Mouse (Mus musculus) forebrain, postnatal 0 days (tissue): ENCODE results near the gene Bspry. TPM values are rescaled to one million over a fixed set of nuclear protein-coding genes. Genes with fewer than 3 reads are reported as not detected.

Experiments used
- ATAC-seq: fragments of 200-750 bp; cut with Nextera tagmentation; 2 replicates; pipeline ENCODE4 v1.8.0; 2017; ENCODE audit warnings: mild to moderate bottlenecking, moderate library complexity
- DNase-seq: peaks from one replicate; pipeline ENCODE4 v3.0.0-alpha.2; 2015
- H3K27ac ChIP-seq: fragments of 300-500 bp; sonication (generic); 2 replicates; pipeline ENCODE4 v1.5.1; 2014; ENCODE audit warnings: low read depth, mild to moderate bottlenecking, antibody characterized with exemption, low read length, moderate library complexity, mixed read lengths
- H3K27me3 ChIP-seq: fragments of 300-500 bp; sonication (generic); 2 replicates; pipeline ENCODE4 v1.6.1; 2014; ENCODE audit warnings: mild to moderate bottlenecking, low read length, mixed read lengths; ENCODE audit not compliant: insufficient read depth
- H3K36me3 ChIP-seq: fragments of 300-500 bp; sonication (generic); 2 replicates; pipeline ENCODE4 v1.6.1; 2014; ENCODE audit warnings: mild to moderate bottlenecking, moderate library complexity; ENCODE audit not compliant: insufficient read depth
- H3K4me1 ChIP-seq: fragments of 300-500 bp; sonication (generic); 2 replicates; pipeline ENCODE4 v1.6.1; 2014; ENCODE audit warnings: antibody characterized with exemption; ENCODE audit not compliant: insufficient read depth
- H3K4me2 ChIP-seq: fragments of 300-500 bp; sonication (generic); 2 replicates; pipeline ENCODE4 v1.6.1; 2014; ENCODE audit warnings: low read depth, mild to moderate bottlenecking, moderate library complexity
- H3K4me3 ChIP-seq: fragments of 300-500 bp; sonication (generic); 2 replicates; pipeline ENCODE4 v1.5.1; 2014; ENCODE audit warnings: low read depth, low read length, mixed read lengths
- H3K9ac ChIP-seq: fragments of 300-500 bp; sonication (generic); 2 replicates; pipeline ENCODE4 v1.6.1; 2014; ENCODE audit warnings: mild to moderate bottlenecking
- H3K9me3 ChIP-seq: fragments of 300-500 bp; sonication (generic); 2 replicates; pipeline ENCODE4 v1.6.1; 2016; ENCODE audit warnings: low read length
- CTCF ChIP-seq: sonication (generic); IDR thresholded peaks from 2 replicates; pipeline ENCODE4 v1.5.1; 2016; ENCODE audit warnings: antibody characterized with exemption, control low read depth, low read depth
- WGBS: fragments of 180-500 bp; shearing (Covaris S2); extraction: QIAGEN DNeasy Blood & Tissue Kit; methylation state at CpG from one replicate; pipeline ENCODE4 v1.1.7; 2014; 5-methylcytosine and 5-hydroxymethylcytosine counted together
- polyA plus RNA-seq: library from polyadenylated mRNA; unstranded; fragments of >200 nt; fragmentation: Nextera tagmentation; extraction: Ambion mirVana; gene quantifications from 2 replicates; pipeline ENCODE4 v1.2.1, GENCODE M21; 2015
- total RNA-seq: library from RNA; depleted of rRNA; stranded (reverse); fragments of >200 nt; gene quantifications from 2 replicates; pipeline ENCODE4 v1.2.3, GENCODE M21; 2014

Gene Bspry
- total and polyA plus RNA-seq, 2 experiments from 2014 or later: 0.51 to 0.86 TPM

DNA sequence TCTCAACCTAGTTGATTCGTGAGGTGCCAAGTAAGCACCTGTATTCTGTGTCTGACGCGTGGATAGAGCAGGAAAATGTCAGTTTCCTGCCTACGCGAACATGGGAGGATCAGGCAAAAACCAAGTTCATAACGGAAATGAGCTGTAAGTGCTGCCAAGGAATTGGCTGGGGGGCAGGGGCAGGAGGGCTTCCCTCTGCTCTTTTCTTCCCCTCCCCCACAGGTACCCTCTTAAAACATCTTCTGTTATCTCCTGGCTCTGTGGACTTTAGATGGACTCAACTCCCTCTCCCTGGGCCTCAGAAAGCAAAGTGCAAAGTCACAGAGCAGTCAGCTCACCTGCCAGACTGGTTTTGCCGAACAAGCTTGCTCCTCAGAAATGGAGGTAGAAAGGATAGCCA, 23.1 kb downstream of the Bspry start:
- Histone ChIP-seq H3K27me3 (no peaks in the 10 kb centered on the region), H3K4me2 (no peak overlapping the region), H3K36me3 (peaks cover 20% of the 10 kb centered on the region), H3K9me3 (no peaks in the 10 kb centered on the region), H3K4me3 (no peak overlapping the region), H3K9ac (no peak overlapping the region), H3K27ac (no peak overlapping the region), H3K4me1 (peaks cover 5% of the 10 kb centered on the region; the same call in 1 of the 2 replicates)
- 79% methylated on average over 7 of the region's 7 CpGs for WGBS
- no peak for ATAC-seq
- TF ChIP-seq CTCF: no peak
- DNase-seq: no peak

DNA sequence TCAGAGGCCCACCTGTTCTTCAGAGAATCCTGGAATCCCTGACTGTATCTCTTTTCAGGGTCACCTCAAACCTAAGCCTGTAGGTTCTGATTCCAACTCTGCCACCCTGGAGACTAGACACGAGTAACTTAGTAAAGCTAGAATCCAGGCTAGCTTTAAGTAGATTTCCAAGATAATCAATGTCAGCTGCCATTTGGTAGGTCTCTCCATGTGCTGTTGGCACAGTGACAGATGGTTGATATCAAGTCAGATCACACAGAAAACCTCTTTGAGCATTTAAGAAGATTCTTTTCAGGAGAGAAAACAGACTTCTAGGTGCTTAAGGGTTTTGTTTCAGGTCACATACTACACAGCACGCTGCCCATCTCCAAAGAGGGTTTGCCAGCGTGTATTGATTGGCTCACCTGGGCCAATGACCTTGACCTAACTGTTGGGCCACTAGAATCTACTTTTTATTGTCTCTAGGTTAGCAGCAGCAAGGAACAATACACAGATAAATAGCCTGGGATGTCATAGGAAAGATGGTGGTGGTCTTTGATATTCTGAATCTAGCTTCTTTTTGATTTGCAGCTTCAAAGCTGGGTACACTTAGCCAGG, 23.6 kb downstream of the Bspry start, which contains the start of gene Hdhd3:
Hdhd3 (minus strand) TSS at position 94 of the 597 bp plus-strand sequence.
- Histone ChIP-seq H3K9ac (peak within 1 kb of the TSS; percentile 80), H3K4me1 (peaks cover 5% of the 10 kb centered on the region; the same call in 1 of the 2 replicates), H3K4me2 (peak within 1 kb of the TSS; percentile 76), H3K4me3 (peak within 1 kb of the TSS; percentile 85), H3K27ac (peak within 1 kb of the TSS; percentile 40; the same call in 1 of the 2 replicates), H3K9me3 (no peaks in the 10 kb centered on the region), H3K27me3 (no peaks in the 10 kb centered on the region), H3K36me3 (peaks cover 23% of the 10 kb centered on the region)
- WGBS: 83% methylated on average over 3 of the region's 3 CpGs
- no peak for DNase-seq
- no peak for TF ChIP-seq CTCF
- no peak for ATAC-seq

DNA sequence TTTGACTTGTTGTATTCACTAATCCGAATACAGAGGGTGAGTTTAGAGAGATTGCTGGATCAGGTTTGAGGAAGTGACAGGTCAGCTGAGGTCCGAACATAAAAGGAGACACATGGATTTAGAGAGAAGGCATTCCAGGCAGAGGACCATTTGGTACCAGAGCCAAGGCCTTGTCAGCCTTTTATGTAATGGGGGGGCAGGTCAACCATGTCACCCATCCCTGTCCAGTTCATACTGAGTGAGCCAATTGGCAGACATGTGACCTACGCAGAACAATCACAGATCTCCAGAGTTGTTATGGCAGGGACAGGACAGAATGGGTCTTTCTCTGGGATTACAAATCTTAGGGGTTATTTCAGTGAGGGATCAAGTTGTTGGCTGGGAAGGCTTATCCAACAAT, 26.1 kb downstream of the Bspry start:
- DNase-seq (no peak), ATAC-seq (no peak)
- Histone ChIP-seq H3K4me1 (peaks cover 5% of the 10 kb centered on the region; the same call in 1 of the 2 replicates), H3K9me3 (no peaks in the 10 kb centered on the region), H3K4me3 (no peak overlapping the region), H3K36me3 (peaks cover 36% of the 10 kb centered on the region), H3K4me2 (no peak overlapping the region), H3K9ac (no peak overlapping the region), H3K27ac (no peak overlapping the region), H3K27me3 (no peaks in the 10 kb centered on the region)
- TF ChIP-seq CTCF: no peak
- 90% methylated on average over 3 of the region's 3 CpGs for WGBS

DNA sequence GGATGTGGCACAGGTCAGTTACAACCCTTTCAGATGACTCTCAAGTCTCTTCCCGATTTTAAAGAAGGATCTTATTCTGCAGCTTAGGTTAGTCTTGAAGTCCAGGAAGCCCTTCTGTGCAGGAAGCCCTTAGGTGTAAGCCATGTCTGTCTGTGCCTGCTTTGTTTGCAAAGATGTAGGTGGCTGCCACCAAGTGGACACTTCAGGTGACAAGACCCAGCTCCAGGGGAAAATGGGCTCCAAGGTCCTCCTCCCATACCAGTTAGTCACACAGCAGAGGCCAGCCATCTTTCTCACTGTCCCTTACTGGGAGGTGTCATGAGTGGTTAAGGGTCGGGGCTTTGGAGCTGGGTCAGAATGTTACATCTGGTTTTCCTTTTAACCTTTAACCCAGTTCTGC, 26.9 kb downstream of the Bspry start:
- no peak overlapping the region for H3K4me3 ChIP-seq
- H3K27me3 ChIP-seq: no peaks in the 10 kb centered on the region
- H3K9ac ChIP-seq: no peak overlapping the region
- H3K36me3 ChIP-seq: peaks cover 44% of the 10 kb centered on the region
- WGBS: 83% methylated on average over 2 of the region's 2 CpGs
- no peak for ATAC-seq
- TF ChIP-seq CTCF: peak; percentile 40
- H3K4me2 ChIP-seq: no peak overlapping the region
- no peaks in the 10 kb centered on the region for H3K4me1 ChIP-seq
- no peak for DNase-seq
- no peaks in the 10 kb centered on the region for H3K9me3 ChIP-seq
- no peak overlapping the region for H3K27ac ChIP-seq

DNA sequence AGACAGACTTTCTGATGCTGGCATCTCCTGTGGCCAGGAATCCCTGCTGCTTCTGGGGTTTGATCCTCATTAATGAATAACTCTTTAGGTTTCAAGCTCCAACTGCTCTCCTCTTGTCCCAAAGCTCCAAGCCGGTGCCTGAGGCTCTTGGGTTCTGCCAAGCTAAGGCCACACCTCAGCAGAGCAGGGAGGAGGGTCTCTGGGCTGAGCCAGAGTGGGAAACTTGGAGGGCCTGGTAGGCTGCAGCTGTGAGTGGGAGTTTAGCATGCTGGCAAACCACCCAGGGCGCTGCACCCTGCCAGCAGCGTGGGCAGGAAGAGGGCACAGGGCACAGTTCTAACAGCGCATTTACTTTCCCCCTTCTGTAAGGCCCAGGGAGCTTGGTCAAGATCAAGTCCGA, 29.0 kb downstream of the Bspry start:
- Histone ChIP-seq H3K27ac (no peak overlapping the region), H3K36me3 (peaks cover 62% of the 10 kb centered on the region), H3K9me3 (no peaks in the 10 kb centered on the region), H3K4me3 (no peak overlapping the region), H3K4me1 (no peaks in the 10 kb centered on the region), H3K27me3 (no peaks in the 10 kb centered on the region), H3K4me2 (no peak overlapping the region), H3K9ac (no peak overlapping the region)
- TF ChIP-seq CTCF: no peak
- WGBS: 95% methylated on average over 5 of the region's 5 CpGs
- no peak for DNase-seq
- ATAC-seq: no peak

DNA sequence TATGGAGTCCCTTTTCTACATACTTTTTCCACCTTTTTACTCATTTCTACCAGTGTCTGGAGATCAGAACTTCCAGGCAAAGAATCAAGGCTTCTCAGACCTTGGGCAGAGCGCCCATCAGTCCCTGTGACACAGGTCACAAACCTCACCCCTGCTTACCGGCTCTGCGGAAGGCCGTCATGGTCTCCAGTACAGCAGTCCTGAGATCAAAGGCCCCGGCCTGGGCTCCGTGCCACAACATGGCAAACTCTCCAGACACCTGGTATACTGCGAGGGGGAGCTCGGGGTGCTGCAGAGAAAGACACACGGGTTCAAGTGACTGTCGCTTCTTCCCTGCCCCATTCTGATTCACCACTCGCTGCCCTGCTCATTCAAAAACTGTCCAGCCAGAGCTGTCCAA, 30.1 kb downstream of the Bspry start:
- DNase-seq (no peak), ATAC-seq (no peak)
- no peak overlapping the region for H3K4me2 ChIP-seq
- WGBS: 87% methylated on average over 11 of the region's 11 CpGs
- peaks cover 62% of the 10 kb centered on the region for H3K36me3 ChIP-seq
- H3K4me3 ChIP-seq: no peak overlapping the region
- H3K9me3 ChIP-seq: no peaks in the 10 kb centered on the region
- no peaks in the 10 kb centered on the region for H3K27me3 ChIP-seq
- TF ChIP-seq CTCF: no peak
- no peaks in the 10 kb centered on the region for H3K4me1 ChIP-seq
- H3K9ac ChIP-seq: no peak overlapping the region
- H3K27ac ChIP-seq: no peak overlapping the region

DNA sequence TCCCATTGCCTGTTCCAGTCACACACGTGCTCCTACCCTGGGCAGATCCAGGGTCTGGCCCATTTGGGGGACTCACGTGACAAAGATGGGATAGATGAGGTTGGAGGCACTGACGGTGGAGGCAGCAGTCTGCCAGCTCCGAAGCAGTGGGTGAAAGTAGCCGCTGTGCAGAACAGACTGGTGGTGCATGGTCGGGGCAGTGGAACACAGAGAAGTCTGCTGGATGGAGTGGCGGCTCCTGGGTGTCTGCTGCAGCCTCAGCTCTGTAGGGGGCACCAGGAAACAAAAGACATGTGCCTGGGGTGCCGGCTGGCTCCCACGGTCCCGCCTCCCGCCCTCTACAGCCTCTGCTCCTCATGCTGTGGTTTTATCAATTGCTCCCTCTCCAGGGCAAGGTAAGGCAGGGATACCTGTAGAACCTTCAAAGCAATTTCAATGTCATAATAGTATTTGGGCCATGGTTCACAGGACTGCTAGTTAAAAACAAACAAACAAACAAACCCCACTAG, 34.2 kb downstream of the Bspry start:
- DNase-seq: no peak
- Histone ChIP-seq H3K36me3 (peaks cover 44% of the 10 kb centered on the region), H3K4me1 (peaks cover 4% of the 10 kb centered on the region; the same call in 1 of the 2 replicates), H3K9me3 (no peaks in the 10 kb centered on the region), H3K4me2 (no peak overlapping the region), H3K9ac (no peak overlapping the region), H3K27ac (no peak overlapping the region), H3K27me3 (no peaks in the 10 kb centered on the region), H3K4me3 (no peak overlapping the region)
- no peak for ATAC-seq
- TF ChIP-seq CTCF: no peak
- WGBS: 53% methylated on average over 11 of the region's 11 CpGs
